Mouse (Mus musculus): ENCODE measurements around the gene Atg13. TPM values are rescaled to one million over a fixed set of nuclear protein-coding genes. Genes with fewer than 3 reads are reported as not detected.

Atg13 gene
- polyA plus RNA-seq (2012; rRNA removed; ENCODE audit: low replicate concordance): 33.2 and 38.5 TPM in 2 replicates

GRCm38 (mm10) chr2:91710272-91711234 is at the start of gene Atg13, which contains the start of gene Harbi1:
TSS of gene Atg13 (minus strand) at chr2:91710576.
TSS of gene Harbi1 (plus strand) at chr2:91710852.

GRCm38 (mm10) chr2:91729971-91730821 is 19.8 kb upstream of the Atg13 start, which contains the start of gene Ambra1:
TSS of gene Ambra1 (plus strand) at chr2:91730134.

GRCm38 (mm10) chr2:91649553-91650359 is 60.6 kb downstream of the Atg13 start, which contains the start of the genes Zfp408 and Arhgap1:
TSS of gene Zfp408 (minus strand) at chr2:91649791.
TSS of gene Arhgap1 (plus strand) at chr2:91649860.

GRCm38 (mm10) chr2:91636229-91636628 is 74.1 kb downstream of the Atg13 start, which contains the start of gene F2:
TSS of gene F2 (minus strand) at chr2:91636414.

Other genes starting within 250 kb of the Atg13 start
- gene Ckap5, start 183.8 kb downstream of the Atg13 start, polyA plus RNA-seq (2012; rRNA removed; ENCODE audit: low replicate concordance): 8.4 and 13.0 TPM in 2 replicates
- gene F2, start 74.2 kb downstream of the Atg13 start, polyA plus RNA-seq (2012; rRNA removed; ENCODE audit: low replicate concordance): 0.10 and 0.55 TPM in 2 replicates
- gene Zfp408, start 60.8 kb downstream of the Atg13 start, polyA plus RNA-seq (2012; rRNA removed; ENCODE audit: low replicate concordance): 14.8 and 21.0 TPM in 2 replicates
- 123 and 194 TPM in 2 replicates for gene Arhgap1, start 60.7 kb downstream of the Atg13 start, polyA plus RNA-seq (2012; rRNA removed; ENCODE audit: low replicate concordance)
- 4.1 and 5.1 TPM in 2 replicates for gene Harbi1, start 276 bp upstream of the Atg13 start, polyA plus RNA-seq (2012; rRNA removed; ENCODE audit: low replicate concordance)
- gene Ambra1, start 19.6 kb upstream of the Atg13 start, polyA plus RNA-seq (2012; rRNA removed; ENCODE audit: low replicate concordance): 18.6 and 26.7 TPM in 2 replicates
- gene Chrm4, start 216.7 kb upstream of the Atg13 start, polyA plus RNA-seq (2012; rRNA removed; ENCODE audit: low replicate concordance): 0.23 TPM in 2 replicates
- 8.8 and 254 TPM in 2 replicates for gene Mdk, start 221.7 kb upstream of the Atg13 start, polyA plus RNA-seq (2012; rRNA removed; ENCODE audit: low replicate concordance)
- 0.08 TPM in 1 of 2 replicates, not detected in the other for gene Gm9821, start 235.1 kb upstream of the Atg13 start, polyA plus RNA-seq (2012; rRNA removed; ENCODE audit: low replicate concordance)